Mouse (Mus musculus): ENCODE measurements around the gene Abcd3. TPM values are rescaled to one million over a fixed set of nuclear protein-coding genes. Genes with fewer than 3 reads are reported as not detected.
A peak's percentile ranks its signal among the peaks of the same experiment; 100 is the strongest.

The Abcd3 gene
- total RNA-seq, 2 experiments from 2014 or later: 55.7 to 55.8 TPM

- no peak for TF ChIP-seq CTCF (conservative IDR thresholded peaks at IDR 0.05)
- DNase-seq (ENCODE audit: low spot score in 2 of 2): no peak
- H3K4me3 ChIP-seq: no peak overlapping the region
- no peak overlapping the region for H3K27ac ChIP-seq
Measured at GRCm38 (mm10) chr3:121739489-121740213, 75.5 kb downstream of the Abcd3 start.

GRCm38 (mm10) chr3:121738742-121739342 is 76.3 kb downstream of the Abcd3 start:
- DNase-seq (ENCODE audit: low spot score in 2 of 2): no peak

GRCm38 (mm10) chr3:121737901-121738300 is 77.2 kb downstream of the Abcd3 start:
- H3K27ac ChIP-seq: no peak overlapping the region
- DNase-seq (ENCODE audit: low spot score in 2 of 2): no peak
- no peak overlapping the region for H3K4me3 ChIP-seq
- TF ChIP-seq CTCF (conservative IDR thresholded peaks at IDR 0.05): no peak

More at GRCm38 (mm10) chr3:121738742-121739342, 76.3 kb downstream of the Abcd3 start:
- no peak overlapping the region for H3K4me3 ChIP-seq
- H3K27ac ChIP-seq: no peak overlapping the region
- no peak for TF ChIP-seq CTCF (conservative IDR thresholded peaks at IDR 0.05)

GRCm38 (mm10) chr3:121737453-121737852 is 77.6 kb downstream of the Abcd3 start:
- peak; percentile 67 for TF ChIP-seq CTCF (conservative IDR thresholded peaks at IDR 0.05)
- no peak for DNase-seq (ENCODE audit: low spot score in 2 of 2)
- Histone ChIP-seq H3K4me3 (no peak overlapping the region), H3K27ac (no peak overlapping the region)

GRCm38 (mm10) chr3:121736025-121736744 is 78.9 kb downstream of the Abcd3 start:
- H3K27ac ChIP-seq: peak overlapping the region; percentile 82

GRCm38 (mm10) chr3:121735542-121735941 is 79.6 kb downstream of the Abcd3 start:
- Histone ChIP-seq H3K27ac (peak overlapping the region; percentile 82), H3K4me3 (no peak overlapping the region)
- no peak for TF ChIP-seq CTCF (conservative IDR thresholded peaks at IDR 0.05)
- no peak for DNase-seq (ENCODE audit: low spot score in 2 of 2)

More at GRCm38 (mm10) chr3:121736025-121736744, 78.9 kb downstream of the Abcd3 start:
- peak; percentile 95 for TF ChIP-seq CTCF (conservative IDR thresholded peaks at IDR 0.05)
- no peak overlapping the region for H3K4me3 ChIP-seq
- DNase-seq (ENCODE audit: low spot score in 2 of 2): peak; percentile 81

- Histone ChIP-seq H3K4me3 (no peak overlapping the region), H3K27ac (no peak overlapping the region)
- no peak for TF ChIP-seq CTCF (conservative IDR thresholded peaks at IDR 0.05)
- no peak for DNase-seq (ENCODE audit: low spot score in 2 of 2)
Measured at GRCm38 (mm10) chr3:121729678-121730077, 85.4 kb downstream of the Abcd3 start.

GRCm38 (mm10) chr3:121725651-121726050 is 89.5 kb downstream of the Abcd3 start:
- peak overlapping the region; percentile 86 for H3K4me3 ChIP-seq
- no peak for DNase-seq (ENCODE audit: low spot score in 2 of 2)
- peak overlapping the region; percentile 93 for H3K27ac ChIP-seq
- TF ChIP-seq CTCF (conservative IDR thresholded peaks at IDR 0.05): no peak

GRCm38 (mm10) chr3:121724553-121724952 is 90.5 kb downstream of the Abcd3 start:
- H3K4me3 ChIP-seq: peak overlapping the region; percentile 86
- H3K27ac ChIP-seq: peak overlapping the region; percentile 93
- TF ChIP-seq CTCF (conservative IDR thresholded peaks at IDR 0.05): no peak
- no peak for DNase-seq (ENCODE audit: low spot score in 2 of 2)

- Histone ChIP-seq H3K27ac (peak overlapping the region; percentile 93), H3K4me3 (peak overlapping the region; percentile 86)
- TF ChIP-seq CTCF (conservative IDR thresholded peaks at IDR 0.05): no peak
- DNase-seq (ENCODE audit: low spot score in 2 of 2): no peak
Measured at GRCm38 (mm10) chr3:121723968-121724524, 91.1 kb downstream of the Abcd3 start.

- peak; percentile 68 to 75 for DNase-seq (ENCODE audit: low spot score in 2 of 2)
- peak; percentile 62 for TF ChIP-seq CTCF (conservative IDR thresholded peaks at IDR 0.05)
- H3K27ac ChIP-seq: peak within 1 kb of the TSS; percentile 93
- peak within 1 kb of the TSS; percentile 86 for H3K4me3 ChIP-seq
Measured at GRCm38 (mm10) chr3:121722971-121723844, 91.9 kb downstream of the Abcd3 start, which contains the start of gene F3. Gene F3 (plus strand): TSS chr3:121723537.

- H3K4me3 ChIP-seq: no peak overlapping the region
- no peak for DNase-seq (ENCODE audit: low spot score in 2 of 2)
- peak overlapping the region; percentile 93 for H3K27ac ChIP-seq
- TF ChIP-seq CTCF (conservative IDR thresholded peaks at IDR 0.05): no peak
Measured at GRCm38 (mm10) chr3:121721691-121722070, 93.4 kb downstream of the Abcd3 start.
